Mouse (Mus musculus) thymus, adult 2 months (tissue): Measurements from ENCODE around the gene Gstm3. TPM values are rescaled to one million over a fixed set of nuclear protein-coding genes. Genes with fewer than 3 reads are reported as not detected.
"Not testable (repeated sequence)": the region's sequence is repeated elsewhere in the genome, so short reads cannot be mapped to it uniquely, and the experiment has no call there.

Experiments
- DNase-seq: peaks from one replicate; pipeline ENCODE4 v3.0.0; 2021
- H3K27ac ChIP-seq: fragments of 200-500 bp; 2 replicates; pipeline ENCODE4 v1.5.1; 2012; ENCODE audit warnings: low read length, control low read depth; ENCODE audit not compliant: control insufficient read depth, insufficient read depth
- H3K27me3 ChIP-seq: fragments of 200-500 bp; 2 replicates; pipeline ENCODE4 v1.6.1; 2012; ENCODE audit warnings: mild to moderate bottlenecking, low read length, moderate library complexity, mixed read lengths; ENCODE audit not compliant: control insufficient read depth, insufficient read depth
- H3K36me3 ChIP-seq: fragments of 200-500 bp; 2 replicates; pipeline ENCODE4 v1.6.1; 2012; ENCODE audit warnings: mild to moderate bottlenecking, low read length, moderate library complexity; ENCODE audit not compliant: control insufficient read depth, insufficient read depth
- H3K4me1 ChIP-seq: fragments of 200-500 bp; replicated peaks from 2 replicates; pipeline ENCODE4 v1.6.1; 2012; ENCODE audit warnings: low read length; ENCODE audit not compliant: control insufficient read depth, insufficient read depth
- H3K4me3 ChIP-seq: fragments of 200-500 bp; 2 replicates; pipeline ENCODE4 v1.5.1; 2012; ENCODE audit warnings: mild to moderate bottlenecking, low read length, control low read depth, moderate library complexity; ENCODE audit not compliant: control insufficient read depth, insufficient read depth
- CTCF ChIP-seq: fragments of 200-500 bp; IDR thresholded peaks from 2 replicates; pipeline ENCODE4 v1.5.1; 2012; ENCODE audit warnings: mild to moderate bottlenecking, control low read depth, low read length, moderate library complexity, borderline replicate concordance; ENCODE audit not compliant: control insufficient read depth, poor library complexity, insufficient read depth; ENCODE audit errors: extremely low read depth
- POLR2A ChIP-seq: fragments of 200-500 bp; IDR thresholded peaks from 2 replicates; pipeline ENCODE4 v1.6.1; 2012; ENCODE audit warnings: mild to moderate bottlenecking, low read length, control low read depth, moderate library complexity; ENCODE audit not compliant: control insufficient read depth, poor library complexity, insufficient read depth; ENCODE audit errors: extremely low read depth
- WGBS: fragments of 180-500 bp; shearing (Covaris S2); methylation state at CpG from one replicate; pipeline ENCODE4 v1.1.7; 2018; 5-methylcytosine and 5-hydroxymethylcytosine counted together
- polyA plus RNA-seq: library from polyadenylated mRNA; depleted of rRNA; stranded (reverse); fragments of >200 nt; gene quantifications from 2 replicates; pipeline ENCODE4 v1.2.3, GENCODE M21; 2012

Gstm3 gene
- polyA plus RNA-seq, 1 experiment = 1.2 TPM

GRCm38 (mm10) chr3:107986041-107986562 is 17.0 kb upstream of the Gstm3 start, which contains the start of gene Gstm2:
Gstm2 (minus strand) TSS chr3:107986453.
- no peak for TF ChIP-seq CTCF
- no peak for TF ChIP-seq POLR2A
- no peak within 1 kb of the TSS for H3K27ac ChIP-seq
- H3K4me3 ChIP-seq = no peak within 1 kb of the TSS
- H3K27me3 ChIP-seq = no peaks in the 10 kb centered on the region
- WGBS = 83% methylated on average over 8 of the region's 8 CpGs
- H3K36me3 ChIP-seq = no peaks in the 10 kb centered on the region
- no peak for DNase-seq
- H3K4me1 ChIP-seq = no peaks in the 10 kb centered on the region

GRCm38 (mm10) chr3:107985141-107985540 is 16.1 kb upstream of the Gstm3 start:
- not testable (repeated sequence) for DNase-seq, H3K27me3 ChIP-seq, H3K4me1 ChIP-seq, H3K27ac ChIP-seq, H3K36me3 ChIP-seq, H3K4me3 ChIP-seq
- 98% methylated on average over 2 of the region's 2 CpGs for WGBS

GRCm38 (mm10) chr3:107984471-107984870 is 15.4 kb upstream of the Gstm3 start:
- no peak for DNase-seq
- Histone ChIP-seq H3K27ac (no peak overlapping the region), H3K4me3 (no peak overlapping the region), H3K4me1 (no peaks in the 10 kb centered on the region), H3K27me3 (no peaks in the 10 kb centered on the region), H3K36me3 (no peaks in the 10 kb centered on the region)
- TF ChIP-seq CTCF (no peak), POLR2A (no peak)
- 89% methylated on average over 5 of the region's 5 CpGs for whole genome bisulfite sequencing

GRCm38 (mm10) chr3:107983771-107984170 is 14.7 kb upstream of the Gstm3 start:
- Histone ChIP-seq H3K36me3 (no peaks in the 10 kb centered on the region), H3K27ac (no peak overlapping the region), H3K4me3 (no peak overlapping the region)

GRCm38 (mm10) chr3:107982726-107983125 is 13.6 kb upstream of the Gstm3 start:
- no peak for DNase-seq
- 93% methylated on average over 6 of the region's 6 CpGs for WGBS
- TF ChIP-seq CTCF = no peak
- TF ChIP-seq POLR2A = no peak
- no peaks in the 10 kb centered on the region for H3K36me3 ChIP-seq
- H3K27ac ChIP-seq = no peak overlapping the region
- no peaks in the 10 kb centered on the region for H3K4me1 ChIP-seq
- H3K27me3 ChIP-seq = no peaks in the 10 kb centered on the region
- no peak overlapping the region for H3K4me3 ChIP-seq

More at GRCm38 (mm10) chr3:107983771-107984170, 14.7 kb upstream of the Gstm3 start:
- TF ChIP-seq CTCF (no peak), POLR2A (no peak)
- Histone ChIP-seq H3K27me3 (no peaks in the 10 kb centered on the region), H3K4me1 (no peaks in the 10 kb centered on the region)
- no peak for DNase-seq
- WGBS = 60% methylated on average over 3 of the region's 3 CpGs

- DNase-seq = no peak
- Histone ChIP-seq H3K36me3 (no peaks in the 10 kb centered on the region), H3K4me3 (no peak overlapping the region), H3K27ac (no peak overlapping the region), H3K4me1 (no peaks in the 10 kb centered on the region), H3K27me3 (no peaks in the 10 kb centered on the region)
- TF ChIP-seq CTCF (no peak), POLR2A (no peak)
- 79% methylated on average over 3 of the region's 3 CpGs for WGBS
These were observed 12.2 kb upstream of the Gstm3 start for GRCm38 (mm10) chr3:107981261-107981660.

GRCm38 (mm10) chr3:107977691-107978090 is 8.6 kb upstream of the Gstm3 start:
- Histone ChIP-seq H3K4me3 (no peak overlapping the region), H3K27me3 (no peaks in the 10 kb centered on the region), H3K4me1 (no peaks in the 10 kb centered on the region), H3K27ac (no peak overlapping the region), H3K36me3 (no peaks in the 10 kb centered on the region)
- DNase-seq = no peak
- TF ChIP-seq POLR2A (no peak), CTCF (no peak)
- WGBS = 88% methylated on average over 3 of the region's 3 CpGs
